Mouse (Mus musculus) stomach, embryonic 16.5 days (tissue): ENCODE measurements around the gene Olfr764-ps1. TPM values are rescaled to one million over a fixed set of nuclear protein-coding genes. Genes with fewer than 3 reads are reported as not detected.

Experiments used
- polyA plus RNA-seq: library from polyadenylated mRNA; unstranded; fragments of >200 nt; fragmentation: Nextera tagmentation; extraction: Ambion mirVana; gene quantifications from 2 replicates; pipeline ENCODE4 v1.2.1, GENCODE M21; 2015

The Olfr764-ps1 gene
- polyA plus RNA-seq, 1 experiment from 2014 or later = not detected

Other genes starting within 250 kb of the Olfr764-ps1 start
- 2.2 and 3.5 TPM in 2 replicates for gene Mmp19, start 249.0 kb downstream of the Olfr764-ps1 start, polyA plus RNA-seq
- 54.1 and 59.5 TPM in 2 replicates for gene Dnajc14, start 235.8 kb downstream of the Olfr764-ps1 start, polyA plus RNA-seq
- gene Tmem198b, start 235.5 kb downstream of the Olfr764-ps1 start, polyA plus RNA-seq = 17.3 and 18.2 TPM in 2 replicates
- 161 and 184 TPM in 2 replicates for gene Sarnp, start 222.6 kb downstream of the Olfr764-ps1 start, polyA plus RNA-seq
- 84.9 and 103 TPM in 2 replicates for gene Ormdl2, start 218.3 kb downstream of the Olfr764-ps1 start, polyA plus RNA-seq
- gene Gdf11, start 148.2 kb downstream of the Olfr764-ps1 start, polyA plus RNA-seq = 2.8 and 2.9 TPM in 2 replicates
- gene Cd63, start 138.9 kb downstream of the Olfr764-ps1 start, polyA plus RNA-seq = 756 and 798 TPM in 2 replicates
- gene Rdh5, start 117.0 kb downstream of the Olfr764-ps1 start, polyA plus RNA-seq = 16.6 and 18.7 TPM in 2 replicates
- 194 and 206 TPM in 2 replicates for gene Bloc1s1, start 115.9 kb downstream of the Olfr764-ps1 start, polyA plus RNA-seq
- 7.9 and 12.4 TPM in 2 replicates for gene Itga7, start 106.1 kb downstream of the Olfr764-ps1 start, polyA plus RNA-seq
- gene Mettl7b, start 78.9 kb downstream of the Olfr764-ps1 start, polyA plus RNA-seq = 3.4 and 3.6 TPM in 2 replicates
- not detected in 2 replicates for gene Olfr9, start 50.5 kb downstream of the Olfr764-ps1 start, polyA plus RNA-seq
- gene Olfr763, start 29.1 kb downstream of the Olfr764-ps1 start, polyA plus RNA-seq = not detected in 2 replicates
- not detected in 2 replicates for gene Olfr765, start 10.1 kb upstream of the Olfr764-ps1 start, polyA plus RNA-seq
- gene Olfr766-ps1, start 29.1 kb upstream of the Olfr764-ps1 start, polyA plus RNA-seq = not detected in 2 replicates
- not detected in 2 replicates for gene Olfr767, start 43.0 kb upstream of the Olfr764-ps1 start, polyA plus RNA-seq
- gene Olfr768, start 59.5 kb upstream of the Olfr764-ps1 start, polyA plus RNA-seq = not detected in 2 replicates
- not detected in 2 replicates for gene Olfr769, start 78.0 kb upstream of the Olfr764-ps1 start, polyA plus RNA-seq
- not detected in 2 replicates for gene Olfr770, start 99.1 kb upstream of the Olfr764-ps1 start, polyA plus RNA-seq
- gene Olfr771, start 124.9 kb upstream of the Olfr764-ps1 start, polyA plus RNA-seq = not detected in 2 replicates
- not detected in 2 replicates for gene Olfr772, start 138.0 kb upstream of the Olfr764-ps1 start, polyA plus RNA-seq
- not detected in 2 replicates for gene Olfr773, start 147.5 kb upstream of the Olfr764-ps1 start, polyA plus RNA-seq
- gene Olfr774, start 196.3 kb upstream of the Olfr764-ps1 start, polyA plus RNA-seq = not detected in 2 replicates
- not detected in 2 replicates for gene Olfr775, start 208.5 kb upstream of the Olfr764-ps1 start, polyA plus RNA-seq
- not detected in 2 replicates for gene Olfr776, start 219.2 kb upstream of the Olfr764-ps1 start, polyA plus RNA-seq
- gene Olfr777, start 231.6 kb upstream of the Olfr764-ps1 start, polyA plus RNA-seq = not detected in 2 replicates